Mouse (Mus musculus) erythroblast, embryonic 14.5 days (primary cell): Measurements from ENCODE around the gene Adamts15.

Experiments
- GATA1 ChIP-seq: IDR thresholded peaks from 2 replicates; pipeline ENCODE4 v1.6.1; 2012; ENCODE audit warnings: low read length, inconsistent platforms, mixed read lengths
- TAL1 ChIP-seq: IDR thresholded peaks from 3 replicates; pipeline ENCODE4 v1.6.1; 2012; ENCODE audit warnings: low read length, inconsistent platforms, mixed read lengths

DNA sequence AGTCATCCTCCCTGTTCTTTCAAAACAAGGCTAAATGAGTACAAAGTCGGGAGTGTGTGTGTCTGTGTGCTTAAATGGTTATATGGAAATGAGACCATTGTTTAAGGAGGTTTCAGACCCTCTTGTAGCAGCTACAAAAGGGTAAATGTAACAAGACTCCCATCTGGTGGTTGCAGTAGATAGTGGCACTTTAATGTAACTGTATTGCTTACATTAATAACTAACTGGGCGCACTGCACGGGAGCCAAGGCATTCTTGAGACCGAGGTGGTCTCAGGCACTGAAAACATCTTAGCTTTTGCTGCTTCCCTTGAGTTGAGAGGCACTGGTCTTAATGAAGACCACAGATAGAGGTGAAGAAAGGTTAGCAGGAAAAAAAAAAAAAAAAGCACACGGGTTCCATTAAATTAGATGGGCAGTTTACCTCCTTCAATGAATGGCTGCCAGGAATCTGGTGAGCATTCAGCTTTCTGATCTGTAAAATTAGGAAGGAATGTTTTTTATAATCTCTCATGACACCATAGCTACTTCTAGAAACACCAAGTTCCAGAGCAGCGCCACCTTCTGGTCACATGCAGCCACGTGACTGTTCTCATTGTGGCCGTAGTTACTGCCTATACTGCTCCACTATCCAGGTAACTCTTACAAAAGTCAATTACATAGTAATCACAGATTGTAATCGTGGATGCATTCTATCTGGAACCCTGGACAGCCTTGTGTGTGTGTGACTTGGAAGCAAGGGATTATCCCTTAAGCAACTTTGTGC lies 14.6 kb upstream of the Adamts15 start:
- no peak for TF ChIP-seq TAL1
- no peak for TF ChIP-seq GATA1
